Mouse (Mus musculus): ENCODE measurements around the gene Isg15. TPM values are rescaled to one million over a fixed set of nuclear protein-coding genes. Genes with fewer than 3 reads are reported as not detected.

Gene Isg15
- polyA plus RNA-seq, 1 experiment, result 3.5 TPM

DNA sequence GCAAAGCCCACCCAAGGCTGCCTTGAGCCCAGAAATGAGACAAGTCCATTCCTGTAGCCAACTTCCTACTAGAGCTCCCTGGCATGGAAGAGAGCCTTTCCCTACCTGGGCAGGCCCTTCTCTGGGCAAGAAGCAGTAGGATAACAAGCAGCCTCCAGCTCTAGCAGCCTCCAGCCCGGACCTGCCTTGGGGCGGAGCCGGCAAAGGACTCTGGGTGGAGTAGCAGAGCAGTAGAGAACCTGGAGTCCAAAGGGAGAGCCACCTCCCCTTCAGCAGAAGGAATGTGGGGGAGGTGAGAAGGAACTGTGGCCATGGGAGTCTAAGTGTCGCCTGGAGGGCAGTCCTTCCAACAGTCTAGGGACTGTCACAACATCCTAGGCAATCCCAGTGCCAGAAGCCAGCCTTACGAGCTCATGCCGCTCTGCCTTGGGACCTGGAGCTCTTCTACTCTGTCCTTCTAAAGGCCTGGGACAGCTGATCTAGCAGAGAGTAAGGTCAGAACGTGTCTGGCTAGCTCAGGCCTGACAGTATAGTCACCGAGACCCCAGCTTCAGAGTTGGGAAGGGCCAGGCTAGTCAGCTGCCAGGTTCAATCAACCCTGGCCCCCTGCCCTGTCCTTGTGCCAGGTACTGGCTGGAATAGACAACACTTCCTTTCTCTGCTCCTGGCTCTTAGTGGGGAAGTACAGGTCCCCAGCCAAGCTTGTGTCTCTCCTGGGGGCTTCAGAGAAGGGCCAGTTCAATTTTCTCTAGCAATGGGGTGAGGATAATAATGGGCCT, 8.0 kb downstream of the Isg15 start:
- WGBS, result 40% methylated on average over 8 of the region's 8 CpGs
- DNase-seq, result no peak
- Histone ChIP-seq H3K27ac (ENCODE audit: insufficient read depth, low read length) (no peak overlapping the region), H3K4me1 (ENCODE audit: control insufficient read depth, insufficient read depth, low read length) (peaks cover 3% of the 10 kb centered on the region; the same call in 1 of the 2 replicates), H3K27me3 (ENCODE audit: control insufficient read depth, insufficient read depth, low read length) (no peaks in the 10 kb centered on the region), H3K4me3 (replicated peaks; ENCODE audit: insufficient read depth, low read depth, low read length) (no peak overlapping the region)
- TF ChIP-seq POLR2A (IDR thresholded peaks at IDR 0.05; ENCODE audit: borderline replicate concordance, insufficient read depth, low read length) (no peak), CTCF (IDR thresholded peaks at IDR 0.05; ENCODE audit: borderline replicate concordance, insufficient read depth, low read depth, low read length) (no peak)

DNA sequence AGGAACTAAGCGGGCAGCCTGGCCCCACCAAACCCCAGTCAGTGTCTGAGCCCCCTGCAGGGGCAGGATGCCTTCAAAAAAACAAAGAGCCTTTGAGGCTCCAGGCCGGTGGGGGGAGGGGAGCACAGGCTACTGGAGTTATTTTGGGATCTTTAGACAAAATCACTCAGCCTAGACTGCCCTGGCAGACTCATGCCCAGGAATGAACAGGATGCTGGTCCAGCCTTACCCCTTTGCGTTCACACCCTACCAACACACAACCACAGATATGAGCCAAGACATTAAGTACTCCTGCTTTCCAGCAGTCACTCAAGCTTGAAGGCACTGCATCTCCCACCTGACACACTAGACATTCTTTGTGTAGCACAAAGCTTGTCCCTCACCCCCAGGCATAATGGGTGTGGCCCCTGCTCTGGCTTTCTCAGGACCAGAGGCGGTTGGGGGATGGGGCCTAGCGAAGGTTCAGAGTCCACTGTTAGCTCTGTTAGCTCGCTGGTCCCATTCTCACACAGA, 11.8 kb downstream of the Isg15 start:
- peaks cover 5% of the 10 kb centered on the region for H3K4me1 ChIP-seq (ENCODE audit: control insufficient read depth, insufficient read depth, low read length)
- DNase-seq, result no peak

GRCm38 (mm10) chr4:156188162-156188810, 12.3 kb downstream of the Isg15 start:
- no peaks in the 10 kb centered on the region for H3K27me3 ChIP-seq (ENCODE audit: control insufficient read depth, insufficient read depth, low read length)
- TF ChIP-seq POLR2A (IDR thresholded peaks at IDR 0.05; ENCODE audit: borderline replicate concordance, insufficient read depth, low read length) (no peak), CTCF (IDR thresholded peaks at IDR 0.05; ENCODE audit: borderline replicate concordance, insufficient read depth, low read depth, low read length) (no peak)
- no peak overlapping the region for H3K4me3 ChIP-seq (replicated peaks; ENCODE audit: insufficient read depth, low read depth, low read length)
- no peak overlapping the region for H3K27ac ChIP-seq (ENCODE audit: insufficient read depth, low read length)
- H3K4me1 ChIP-seq (ENCODE audit: control insufficient read depth, insufficient read depth, low read length), result peaks cover 5% of the 10 kb centered on the region
- 68% methylated on average over 5 of the region's 5 CpGs for WGBS
- DNase-seq, result no peak

More for the DNA sequence above, 11.8 kb downstream of the Isg15 start:
- Histone ChIP-seq H3K4me3 (replicated peaks; ENCODE audit: insufficient read depth, low read depth, low read length) (no peak overlapping the region), H3K27ac (ENCODE audit: insufficient read depth, low read length) (peak overlapping the region; percentile 33; the same call in 1 of the 2 replicates), H3K27me3 (ENCODE audit: control insufficient read depth, insufficient read depth, low read length) (no peaks in the 10 kb centered on the region)
- TF ChIP-seq CTCF (IDR thresholded peaks at IDR 0.05; ENCODE audit: borderline replicate concordance, insufficient read depth, low read depth, low read length) (no peak), POLR2A (IDR thresholded peaks at IDR 0.05; ENCODE audit: borderline replicate concordance, insufficient read depth, low read length) (no peak)
- WGBS, result 53% methylated on average over 6 of the region's 6 CpGs

DNA sequence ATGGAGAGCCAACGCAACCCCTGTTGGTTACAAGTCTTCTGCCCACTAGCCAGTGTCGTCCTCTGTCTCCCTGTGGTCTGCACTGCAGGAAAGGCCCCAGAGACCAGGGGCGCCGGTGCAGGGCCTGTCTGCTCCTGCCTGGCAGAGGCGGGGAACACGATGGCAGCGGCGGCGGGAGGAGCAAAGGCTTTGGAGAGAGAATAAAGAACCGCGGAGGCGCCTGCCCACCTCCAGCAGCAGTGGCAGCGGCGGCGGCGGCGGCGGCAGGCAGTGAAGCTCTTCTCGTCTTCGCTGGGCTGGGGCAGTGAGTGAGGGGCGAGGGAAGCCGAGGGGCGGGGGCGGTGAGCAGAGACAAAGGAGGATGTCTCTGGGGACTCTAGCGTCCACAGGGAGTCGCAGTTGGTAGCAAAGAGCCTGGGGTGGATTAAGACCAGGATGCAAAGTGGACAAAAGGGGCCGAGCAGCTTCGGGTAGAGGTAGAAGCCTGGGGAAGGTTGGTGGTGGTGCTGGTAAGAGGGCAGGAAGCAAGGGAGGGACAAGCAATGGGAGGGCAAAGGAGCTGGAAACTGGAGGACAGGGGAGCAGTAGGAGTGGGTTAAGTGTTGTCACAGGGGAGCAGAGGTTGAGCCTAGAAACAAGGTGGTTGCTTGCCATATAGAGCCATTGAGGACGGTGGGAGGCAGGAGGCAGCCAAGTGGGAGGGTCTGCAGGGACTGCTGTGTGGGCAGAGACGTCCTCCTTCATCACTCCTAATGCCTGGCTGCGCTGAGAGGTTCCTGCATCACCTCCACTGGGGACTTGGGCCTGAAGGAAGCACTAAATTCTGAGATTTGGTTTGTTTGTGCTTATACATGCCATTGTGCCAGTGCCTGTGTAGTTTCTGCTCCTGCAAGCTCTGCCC, 14.4 kb downstream of the Isg15 start:
- Histone ChIP-seq H3K4me1 (ENCODE audit: control insufficient read depth, insufficient read depth, low read length) (peaks cover 5% of the 10 kb centered on the region; the same call in 1 of the 2 replicates), H3K4me3 (replicated peaks; ENCODE audit: insufficient read depth, low read depth, low read length) (peak overlapping the region; percentile 51), H3K27me3 (ENCODE audit: control insufficient read depth, insufficient read depth, low read length) (no peaks in the 10 kb centered on the region), H3K27ac (ENCODE audit: insufficient read depth, low read length) (no peak overlapping the region)
- WGBS, result 22% methylated on average over 31 of the region's 31 CpGs
- no peak for TF ChIP-seq POLR2A (IDR thresholded peaks at IDR 0.05; ENCODE audit: borderline replicate concordance, insufficient read depth, low read length)
- TF ChIP-seq CTCF (IDR thresholded peaks at IDR 0.05; ENCODE audit: borderline replicate concordance, insufficient read depth, low read depth, low read length), result no peak
- DNase-seq, result peak; percentile 39 to 53

DNA sequence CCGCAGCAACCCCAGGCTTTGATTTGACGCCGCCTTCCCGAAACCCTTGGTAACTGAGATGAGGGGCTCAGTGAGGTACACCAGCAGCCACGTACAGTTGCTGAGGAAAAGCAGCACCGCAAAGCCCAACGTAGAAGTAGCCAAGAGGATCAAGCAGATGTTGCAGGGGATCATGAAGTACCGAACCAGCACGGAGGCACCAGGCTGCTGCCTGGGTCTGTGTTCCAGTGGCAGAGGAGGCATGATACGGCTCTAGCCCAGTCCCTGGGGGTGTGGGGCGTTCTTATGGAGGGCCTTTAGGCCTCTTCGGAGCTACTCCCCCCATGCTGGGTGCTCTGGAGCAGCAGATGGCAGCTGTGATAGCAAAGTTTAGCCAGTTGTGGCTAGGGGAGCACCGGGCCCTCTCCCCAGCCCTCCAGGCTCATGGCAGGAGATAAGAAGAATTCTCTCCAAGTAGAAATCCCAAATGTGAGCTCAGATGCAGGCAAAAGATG, 15.1 kb downstream of the Isg15 start:
- Histone ChIP-seq H3K4me1 (ENCODE audit: control insufficient read depth, insufficient read depth, low read length) (peaks cover 5% of the 10 kb centered on the region; the same call in 1 of the 2 replicates), H3K27me3 (ENCODE audit: control insufficient read depth, insufficient read depth, low read length) (no peaks in the 10 kb centered on the region), H3K27ac (ENCODE audit: insufficient read depth, low read length) (no peak overlapping the region), H3K4me3 (replicated peaks; ENCODE audit: insufficient read depth, low read depth, low read length) (peak overlapping the region; percentile 51)
- TF ChIP-seq POLR2A (IDR thresholded peaks at IDR 0.05; ENCODE audit: borderline replicate concordance, insufficient read depth, low read length), result no peak
- TF ChIP-seq CTCF (IDR thresholded peaks at IDR 0.05; ENCODE audit: borderline replicate concordance, insufficient read depth, low read depth, low read length), result no peak
- peak in 1 of 2 experiments; percentile 27 for DNase-seq
- WGBS, result 68% methylated on average over 13 of the region's 13 CpGs

DNA sequence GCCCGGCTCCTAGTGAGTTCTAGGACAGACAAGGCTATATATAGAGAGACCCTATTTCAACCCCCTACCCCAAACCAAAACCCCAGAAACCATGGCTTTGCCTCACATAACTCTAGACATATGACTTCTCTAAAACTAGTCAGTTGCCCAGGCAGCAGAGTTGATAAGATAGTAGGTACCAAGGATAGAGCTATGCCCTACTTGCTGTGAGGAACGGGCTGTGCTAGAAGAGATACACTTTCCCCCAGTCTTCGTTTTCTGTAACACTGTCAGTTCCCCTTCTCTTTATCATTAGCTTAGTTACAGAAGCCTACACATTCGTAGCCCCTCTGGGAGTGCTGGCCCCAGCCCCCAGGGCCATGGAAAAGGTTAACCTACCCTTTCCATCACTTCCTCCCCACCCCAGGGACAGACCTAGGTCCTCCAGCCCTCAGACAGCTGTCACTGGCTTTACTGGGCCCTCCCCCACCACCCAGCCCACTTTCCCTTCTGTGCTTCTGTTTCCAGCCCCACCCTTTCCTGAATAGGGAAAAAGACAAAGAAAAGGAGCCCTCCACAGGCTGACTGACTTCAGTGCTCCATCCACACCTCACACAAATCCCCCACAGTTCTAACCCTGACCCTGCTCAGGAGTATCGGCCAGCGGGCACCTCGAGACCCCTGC, 16.2 kb downstream of the Isg15 start:
- Histone ChIP-seq H3K4me1 (ENCODE audit: control insufficient read depth, insufficient read depth, low read length) (peaks cover 5% of the 10 kb centered on the region; the same call in 1 of the 2 replicates), H3K27me3 (ENCODE audit: control insufficient read depth, insufficient read depth, low read length) (no peaks in the 10 kb centered on the region), H3K4me3 (replicated peaks; ENCODE audit: insufficient read depth, low read depth, low read length) (no peak overlapping the region), H3K27ac (ENCODE audit: insufficient read depth, low read length) (no peak overlapping the region)
- TF ChIP-seq CTCF (IDR thresholded peaks at IDR 0.05; ENCODE audit: borderline replicate concordance, insufficient read depth, low read depth, low read length), result no peak
- no peak for TF ChIP-seq POLR2A (IDR thresholded peaks at IDR 0.05; ENCODE audit: borderline replicate concordance, insufficient read depth, low read length)
- DNase-seq, result no peak
- WGBS, result 90% methylated on average over 7 of the region's 7 CpGs
